Mouse (Mus musculus) lung, postnatal 25 days (tissue): ENCODE results near the gene Olfr1116.
"Not testable (repeated sequence)": the region's sequence is repeated elsewhere in the genome, so short reads cannot be mapped to it uniquely, and the experiment has no call there.

Experiments
- DNase-seq: peaks from one replicate; pipeline ENCODE4 v3.0.0; 2022; ENCODE audit warnings: low spot score

Olfr1116 gene

DNA sequence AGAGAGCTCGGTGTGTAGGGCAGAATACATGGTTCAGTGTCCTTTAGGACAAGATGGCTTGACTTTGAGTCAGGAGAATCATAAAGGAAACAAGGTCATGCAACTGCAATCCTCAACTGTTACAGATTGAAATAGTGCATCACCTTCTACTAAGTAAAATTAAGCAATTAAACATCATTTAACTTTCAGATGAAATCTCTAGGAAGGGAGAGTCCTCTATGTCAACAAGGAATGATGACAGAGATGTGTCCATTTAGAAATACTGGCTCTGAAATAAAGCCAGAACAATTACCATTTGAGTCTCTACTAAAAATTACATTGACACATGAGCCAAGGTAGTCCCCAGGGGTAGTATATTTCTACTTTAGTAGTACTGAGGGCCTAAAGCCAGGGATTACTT, at the start of gene Olfr1116:
Gene Olfr1116 (plus strand): TSS at position 301 of the 400 bp plus-strand sequence.
- DNase-seq, result no peak

DNA sequence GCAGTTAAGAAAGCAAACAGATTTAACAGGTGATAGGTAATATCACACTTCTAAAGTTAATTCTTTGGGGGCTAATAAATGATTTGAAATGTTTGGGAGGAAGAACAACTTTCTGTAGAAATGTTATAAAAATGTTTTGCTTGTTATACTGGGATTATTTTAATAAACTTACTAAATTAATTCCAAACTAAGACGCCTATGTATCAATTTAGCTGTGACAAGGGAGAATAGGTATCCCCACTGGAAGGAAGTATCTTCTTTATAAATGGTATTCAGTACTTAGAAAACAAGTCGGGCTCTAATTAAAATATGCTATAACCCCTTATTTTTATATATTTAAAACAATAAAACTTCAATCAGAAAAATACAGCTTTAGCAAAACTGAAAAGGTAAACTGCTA, 19.6 kb upstream of the Olfr1116 start, which contains the start of gene Olfr1115:
Gene Olfr1115 (plus strand): TSS at position 301 of the 400 bp plus-strand sequence.
- DNase-seq, result no peak

DNA sequence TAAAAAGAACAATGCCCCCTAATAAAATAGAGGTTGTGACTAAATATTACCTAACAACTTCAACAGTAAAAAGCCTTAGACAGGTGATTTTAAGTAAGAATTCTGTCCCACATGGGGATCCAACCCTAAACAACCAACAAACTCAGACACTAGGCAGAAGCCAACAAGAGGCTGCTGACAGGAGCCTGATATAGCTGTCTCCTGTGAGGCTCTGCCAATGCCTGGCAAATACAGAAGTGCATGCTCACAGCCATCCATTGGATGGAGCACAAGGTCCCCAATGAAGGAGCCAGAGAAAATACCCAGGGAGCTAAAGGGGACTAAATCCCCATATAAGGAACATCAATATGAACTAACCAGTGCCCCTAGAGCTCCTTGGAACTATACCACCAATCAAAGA, 26.6 kb downstream of the Olfr1116 start:
- DNase-seq, result not testable (repeated sequence)

DNA sequence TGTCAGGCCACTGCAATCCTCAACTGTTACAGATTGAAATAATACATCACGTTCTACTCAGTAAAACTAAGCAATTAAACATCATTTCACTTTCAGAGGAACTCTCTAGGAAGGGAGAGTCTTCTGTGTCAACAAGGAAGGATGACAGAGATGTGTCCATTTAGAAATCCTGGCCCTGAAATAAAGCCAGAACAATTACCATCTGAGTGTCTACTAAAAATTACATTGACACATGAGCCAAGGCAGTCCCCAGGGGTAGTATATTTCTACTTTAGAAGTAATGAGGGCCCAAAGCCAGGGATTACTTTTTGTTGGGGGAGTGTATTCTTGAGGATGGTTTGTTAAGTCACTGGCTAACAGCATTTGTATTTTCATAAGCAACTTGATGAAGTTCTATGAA, 39.9 kb downstream of the Olfr1116 start, which contains the start of gene Olfr1118:
Gene Olfr1118 (plus strand): TSS at position 301 of the 400 bp plus-strand sequence.
- DNase-seq, result no peak
